Comparison of ENCODE assay signal across 9 mouse cellular contexts in genomic region chr13:60047791-60048730, GRCm38 (mm10).
DNase-seq lines count a peak whose midpoint lies in the region; ATAC-seq lines count a peak whose summit lies in the region.
"Had no signal": no experiment of that assay in that cellular context is flagged by ENCODE, and none has a peak within 500 bp of the region (broad histone marks: within the 10 kb centered on the region; RNA-seq: fewer than 3 reads in every experiment).

No protein-coding gene starts in this region.

- peaks cover 15% of the 10 kb centered on the region for H3K27me3 ChIP-seq in forebrain, embryonic 10.5 days (ENCODE audit: poor library complexity, severe bottlenecking)
- no peaks in the 10 kb centered on the region for H3K27me3 ChIP-seq in forebrain, embryonic 15.5 days
- no peaks in the 10 kb centered on the region for H3K27me3 ChIP-seq in heart, embryonic 14.5 days (ENCODE audit: control insufficient read depth, insufficient read depth, low read length)

- intact Hi-C loops in left cerebral cortex, postnatal 4 days (cut with DNase I): no loop called here

- no peaks in the 10 kb centered on the region for H3K9me3 ChIP-seq in forebrain, embryonic 10.5 days
- no peaks in the 10 kb centered on the region for H3K9me3 ChIP-seq in forebrain, embryonic 15.5 days
- H3K9me3 ChIP-seq in heart, embryonic 14.5 days (ENCODE audit: control insufficient read depth, low read length): no peaks in the 10 kb centered on the region

- no peak overlapping the region for H3K4me2 ChIP-seq in forebrain, embryonic 15.5 days (replicated peaks)
- H3K4me2 ChIP-seq in heart, embryonic 14.5 days (ENCODE audit: low read length): no peak overlapping the region

- H3K27ac ChIP-seq in forebrain, embryonic 10.5 days: peak overlapping the region; percentile 75
- H3K27ac ChIP-seq in forebrain, embryonic 15.5 days (replicated peaks): no peak overlapping the region; the same call in none of the 2 replicates
- H3K27ac ChIP-seq in heart, embryonic 14.5 days (replicated peaks in 1 of 2; ENCODE audit: control insufficient read depth in 1 of 2, insufficient read depth in 1 of 2, low read depth in 2 of 2, low read length in 2 of 2): peak overlapping the region; percentile 12 to 37; a peak in 3 of 4 replicates
- H3K27ac ChIP-seq: heart, adult 2 months had no signal

- no peak for ATAC-seq in forebrain, embryonic 15.5 days (replicated peaks)
- no peak for ATAC-seq in heart, embryonic 14.5 days (ENCODE audit: insufficient number of reproducible peaks, insufficient read depth, low FRiP score, low read depth)

- WGBS in forebrain, embryonic 10.5 days: 65% methylated on average over 9 of the region's 9 CpGs
- 54% methylated on average over 9 of the region's 9 CpGs for WGBS in forebrain, embryonic 15.5 days
- 49% methylated on average over 9 of the region's 9 CpGs for WGBS in heart, embryonic 14.5 days

- no peak overlapping the region for H3K9ac ChIP-seq in forebrain, embryonic 15.5 days (replicated peaks)
- no peak overlapping the region for H3K9ac ChIP-seq in heart, embryonic 14.5 days (ENCODE audit: low read length)

- DNase-seq in forebrain, embryonic 10.5 days (ENCODE audit: extremely low spot score, low spot score): no peak
- DNase-seq in left cerebral cortex, adult 18-20 months (ENCODE audit: low spot score in 2 of 2): peak; percentile 51 to 72
- no peak for DNase-seq in left cerebral cortex, postnatal 4 days
- DNase-seq in right cerebral cortex, adult 2 months (ENCODE audit: low spot score in 2 of 2): peak; percentile 62 to 63
- DNase-seq in adrenal gland, adult 18-20 months (ENCODE audit: low spot score in 2 of 2): no peak
- no peak for DNase-seq in cerebellum, adult 9-10 months

- no peaks in the 10 kb centered on the region for H3K36me3 ChIP-seq in forebrain, embryonic 10.5 days (replicated peaks)
- no peaks in the 10 kb centered on the region for H3K36me3 ChIP-seq in forebrain, embryonic 15.5 days
- H3K36me3 ChIP-seq in heart, embryonic 14.5 days (ENCODE audit: control insufficient read depth, insufficient read depth, low read length): no peaks in the 10 kb centered on the region

- H3K4me1 ChIP-seq in forebrain, embryonic 10.5 days: peaks cover 81% of the 10 kb centered on the region
- peaks cover 45% of the 10 kb centered on the region for H3K4me1 ChIP-seq in forebrain, embryonic 15.5 days
- H3K4me1 ChIP-seq in heart, embryonic 14.5 days (ENCODE audit: control insufficient read depth in 2 of 2, insufficient read depth in 2 of 2, low read length in 2 of 2): peaks cover 18 to 33% of the 10 kb centered on the region in 2 experiments

- no peak overlapping the region for H3K4me3 ChIP-seq in forebrain, embryonic 10.5 days
- H3K4me3 ChIP-seq in forebrain, embryonic 15.5 days: no peak overlapping the region
- no peak overlapping the region for H3K4me3 ChIP-seq in heart, embryonic 14.5 days (ENCODE audit: control insufficient read depth in 1 of 2, insufficient read depth in 1 of 2, low read depth in 1 of 2, low read length in 2 of 2)
- H3K4me3 ChIP-seq: heart, adult 2 months had no signal

Comparison
In these comparisons a context has a peak if more than half of its experiments do, and no peak if none do; other contexts are left out.
1. DNase-seq: peak in left cerebral cortex, adult 18-20 months (2 of 2) and right cerebral cortex, adult 2 months (2 of 2); none in forebrain, embryonic 10.5 days (single experiment), left cerebral cortex, postnatal 4 days (single experiment), adrenal gland, adult 18-20 months (0 of 2) and cerebellum, adult 9-10 months (single experiment).